Mouse (Mus musculus) bone marrow, adult 2 months (tissue): ENCODE results near the gene Tmem160.

Source experiments
- CTCF ChIP-seq: fragments of 200-500 bp; IDR thresholded peaks from 2 replicates; pipeline ENCODE4 v1.5.1; 2011; ENCODE audit warnings: low read length, control low read depth; ENCODE audit not compliant: control insufficient read depth, insufficient read depth
- POLR2A ChIP-seq: fragments of 200-500 bp; IDR thresholded peaks from 2 replicates; pipeline ENCODE4 v1.6.1; 2011; ENCODE audit warnings: low read depth, mild to moderate bottlenecking, control low read depth, low read length, borderline replicate concordance; ENCODE audit not compliant: control insufficient read depth

GRCm38 (mm10) chr7:16433352-16433971, 19.1 kb upstream of the Tmem160 start:
- TF ChIP-seq POLR2A (no peak), CTCF (no peak)
